Comparison of ENCODE assay signal across 7 mouse cellular contexts in the genomic region with DNA sequence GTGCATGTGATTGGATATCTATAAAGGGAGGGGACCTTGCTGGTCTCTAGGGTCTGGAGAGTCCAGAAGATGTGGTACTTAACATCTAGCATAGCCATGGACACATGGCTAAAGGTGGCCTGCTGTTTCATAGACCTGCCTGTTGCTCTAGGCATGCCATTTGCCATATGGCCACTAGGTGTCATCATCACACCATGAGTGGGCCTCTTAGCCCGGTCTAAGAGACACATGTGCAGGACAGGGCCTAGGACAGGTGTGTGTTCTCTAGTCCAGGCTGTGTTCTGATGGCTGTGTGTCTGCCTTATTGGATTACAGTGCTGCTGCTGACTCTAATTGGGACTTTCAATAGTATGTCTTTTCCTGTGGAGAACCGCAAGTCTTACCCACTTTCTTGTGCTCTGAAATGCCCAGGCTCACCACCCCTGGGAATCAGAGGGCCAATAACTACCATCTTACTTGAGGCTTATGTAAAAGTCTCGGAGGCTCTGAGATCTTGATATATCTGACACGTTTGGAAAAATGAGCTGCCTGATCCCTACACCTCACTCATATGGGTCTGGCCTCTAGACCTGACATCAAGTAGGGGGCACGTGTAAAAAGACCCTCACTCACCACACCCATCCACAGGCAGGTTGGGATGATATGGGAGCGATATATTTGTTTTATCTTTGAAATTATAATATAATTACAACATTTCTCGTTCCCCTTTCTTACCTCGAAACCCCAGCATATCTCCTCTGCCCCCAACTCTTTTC. TPM values are rescaled to one million over a fixed set of nuclear protein-coding genes. Genes with fewer than 3 reads are reported as not detected.
DNase-seq lines count a peak whose midpoint lies in the region; ATAC-seq lines count a peak whose summit lies in the region.

No protein-coding gene starts in this region.

- no peak overlapping the region for H3K4me2 ChIP-seq in intestine, embryonic 16.5 days (ENCODE audit: low read depth, low read length)
- no peak overlapping the region for H3K4me2 ChIP-seq in midbrain, embryonic 12.5 days (replicated peaks)

- H3K36me3 ChIP-seq in intestine, embryonic 16.5 days (ENCODE audit: control insufficient read depth, insufficient read depth, low read length), result no peaks in the 10 kb centered on the region
- no peaks in the 10 kb centered on the region for H3K36me3 ChIP-seq in midbrain, embryonic 12.5 days

- H3K4me3 ChIP-seq in intestine, embryonic 16.5 days (ENCODE audit: low read length), result no peak overlapping the region
- no peak overlapping the region for H3K4me3 ChIP-seq in midbrain, embryonic 12.5 days

- intact Hi-C loops in gastrocnemius, postnatal 36 days (cut with DNase I), result loop anchor here (5.0 to 10.0 kb wide), 3 partner anchors 113 to 1385 kb away; no protein-coding TSS in a partner anchor
- intact Hi-C loops in left cerebral cortex, postnatal 36 days (cut with DNase I), result loop anchor here (1.0 to 10.0 kb wide), 5 partner anchors 520 to 1537 kb away; a partner anchor contains a TSS

- peak; percentile 90 for ATAC-seq in intestine, embryonic 16.5 days
- ATAC-seq in midbrain, embryonic 12.5 days (ENCODE audit: low FRiP score, low read depth), result peak; percentile 87

- H3K27me3 ChIP-seq in intestine, embryonic 16.5 days (replicated peaks; ENCODE audit: control insufficient read depth, insufficient read depth, low read length), result no peaks in the 10 kb centered on the region
- no peaks in the 10 kb centered on the region for H3K27me3 ChIP-seq in midbrain, embryonic 12.5 days

- H3K9ac ChIP-seq in intestine, embryonic 16.5 days (ENCODE audit: low read depth, low read length), result no peak overlapping the region
- H3K9ac ChIP-seq in midbrain, embryonic 12.5 days (replicated peaks), result no peak overlapping the region

- no peaks in the 10 kb centered on the region for H3K9me3 ChIP-seq in intestine, embryonic 16.5 days (ENCODE audit: control insufficient read depth, low read length)
- H3K9me3 ChIP-seq in midbrain, embryonic 12.5 days, result no peaks in the 10 kb centered on the region

- peak; percentile 87 for DNase-seq in adipocyte (ENCODE audit: low spot score)
- peak; percentile 90 for DNase-seq in embryo, embryonic 10.5 days (ENCODE audit: low spot score)
- peak; percentile 72 to 73 for DNase-seq in gastrocnemius, postnatal 36 days
- peak; percentile 63 to 80 for DNase-seq in left cerebral cortex, postnatal 36 days (ENCODE audit: low spot score in 2 of 2)
- DNase-seq in skeletal muscle tissue, adult 2 months (ENCODE audit: low read depth, low spot score), result peak; percentile 66

- no peak overlapping the region for H3K27ac ChIP-seq in intestine, embryonic 16.5 days (ENCODE audit: low read length)
- H3K27ac ChIP-seq in midbrain, embryonic 12.5 days (replicated peaks), result no peak overlapping the region

- 64% methylated on average over 8 of the region's 8 CpGs for WGBS in intestine, embryonic 16.5 days
- WGBS in midbrain, embryonic 12.5 days, result 58% methylated on average over 8 of the region's 8 CpGs

- H3K4me1 ChIP-seq in intestine, embryonic 16.5 days (ENCODE audit: control insufficient read depth, insufficient read depth, low read length), result no peaks in the 10 kb centered on the region
- H3K4me1 ChIP-seq in midbrain, embryonic 12.5 days, result no peaks in the 10 kb centered on the region

RNA-seq across cellular contexts. Expression of a gene that starts 22.5 kb away (rescaled TPM):
- 10 to 100 TPM; 17.5 to 23.0 TPM for total RNA-seq in gastrocnemius, postnatal 36 days (2021)
- polyA plus RNA-seq in intestine, embryonic 16.5 days (2015; fragmentation: Nextera tagmentation; extraction: Ambion mirVana), result 33.9 and 35.8 TPM in 2 replicates
- 1 to 10 TPM; 4.7 to 5.0 TPM for total RNA-seq in left cerebral cortex, postnatal 36 days (2021)
- 18.8 and 23.1 TPM in 2 replicates for polyA plus RNA-seq in midbrain, embryonic 12.5 days (2016; fragmentation: Nextera tagmentation; extraction: Ambion mirVana)
